Mouse (Mus musculus): Measurements from ENCODE around the gene Gng5.

Gng5 gene

GRCm38 (mm10) chr3:146540521-146541273 is 41.1 kb downstream of the Gng5 start:
- no peak for DNase-seq (ENCODE audit: low spot score)

- DNase-seq (ENCODE audit: low spot score) = no peak
Observed at GRCm38 (mm10) chr3:146543632-146544031, 44.0 kb downstream of the Gng5 start.

- DNase-seq (ENCODE audit: low spot score) = no peak
Observed at GRCm38 (mm10) chr3:146554816-146555215, 55.2 kb downstream of the Gng5 start.

Data from embryo, embryonic 10 days (tissue).